Mouse (Mus musculus) lung, embryonic 16.5 days (tissue): ENCODE data around the gene Pmf1. TPM values are rescaled to one million over a fixed set of nuclear protein-coding genes. Genes with fewer than 3 reads are reported as not detected.

Experiments used
- ATAC-seq: fragments of 200-750 bp; cut with Nextera tagmentation; 2 replicates; pipeline ENCODE4 v1.8.0; 2017; ENCODE audit warnings: low read depth, mild to moderate bottlenecking, moderate library complexity
- H3K27ac ChIP-seq: fragments of 300-500 bp; sonication (generic); 2 replicates; pipeline ENCODE4 v1.5.1; 2014; ENCODE audit warnings: mild to moderate bottlenecking, control low read depth, low read length
- H3K27me3 ChIP-seq: fragments of 300-500 bp; sonication (generic); 2 replicates; pipeline ENCODE4 v1.6.1; 2014; ENCODE audit warnings: low read depth, low read length, mixed read lengths; ENCODE audit not compliant: control insufficient read depth, insufficient read depth
- H3K36me3 ChIP-seq: fragments of 300-500 bp; sonication (generic); 2 replicates; pipeline ENCODE4 v1.6.1; 2014; ENCODE audit warnings: low read length; ENCODE audit not compliant: control insufficient read depth, insufficient read depth
- H3K4me1 ChIP-seq: fragments of 300-500 bp; sonication (generic); replicated peaks from 2 replicates; pipeline ENCODE4 v1.6.1; 2014; ENCODE audit warnings: low read length, mixed read lengths; ENCODE audit not compliant: control insufficient read depth, insufficient read depth
- H3K4me2 ChIP-seq: fragments of 300-500 bp; sonication (generic); 2 replicates; pipeline ENCODE4 v1.6.1; 2014; ENCODE audit warnings: low read depth, low read length, control low read depth
- H3K4me3 ChIP-seq: fragments of 300-500 bp; sonication (generic); 2 replicates; pipeline ENCODE4 v1.5.1; 2014; ENCODE audit warnings: mild to moderate bottlenecking, low read length, control low read depth
- H3K9ac ChIP-seq: fragments of 300-500 bp; sonication (generic); 2 replicates; pipeline ENCODE4 v1.6.1; 2014; ENCODE audit warnings: low read length, control low read depth
- H3K9me3 ChIP-seq: fragments of 300-500 bp; sonication (generic); 2 replicates; pipeline ENCODE4 v1.6.1; 2016; ENCODE audit warnings: low read length; ENCODE audit not compliant: control insufficient read depth
- WGBS: fragments of 180-500 bp; shearing (Covaris S2); extraction: QIAGEN DNeasy Blood & Tissue Kit; methylation state at CpG from one replicate; pipeline ENCODE4 v1.1.7; 2014; 5-methylcytosine and 5-hydroxymethylcytosine counted together
- microRNA-seq: library from miRNA; unstranded; fragments of <30 nt; microRNA quantifications from one replicate; pipeline ENCODE4, GENCODE M21; 2016
- polyA plus RNA-seq: library from polyadenylated mRNA; unstranded; fragments of >200 nt; fragmentation: Nextera tagmentation; extraction: Ambion mirVana; gene quantifications from 2 replicates; pipeline ENCODE4 v1.2.1, GENCODE M21; 2015

The Pmf1 gene
- polyA plus RNA-seq, 1 experiment from 2014 or later, result 147 TPM

DNA sequence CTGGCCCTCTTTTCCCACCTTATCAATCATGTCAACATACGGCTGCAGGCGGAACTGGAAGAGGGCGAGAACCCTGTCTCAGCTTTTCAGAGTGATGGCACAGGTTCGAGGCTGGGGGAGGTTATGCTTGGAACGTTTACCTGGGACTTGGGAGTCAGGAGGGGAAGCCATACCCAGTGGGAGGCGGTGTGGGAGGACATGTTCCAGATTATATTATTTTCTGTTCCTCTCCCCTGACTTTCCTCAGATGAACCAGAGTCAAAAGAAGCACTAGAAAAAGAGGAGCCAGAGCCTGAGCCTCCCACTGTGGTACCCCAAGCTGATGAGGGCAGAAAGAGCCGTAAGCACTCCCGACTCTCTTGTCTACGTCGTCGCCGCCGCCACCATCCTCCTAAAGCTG, 59.4 kb downstream of the Pmf1 start:
- Histone ChIP-seq H3K9me3 (no peaks in the 10 kb centered on the region), H3K4me1 (no peaks in the 10 kb centered on the region), H3K4me2 (no peak overlapping the region), H3K27ac (no peak overlapping the region), H3K9ac (no peak overlapping the region), H3K27me3 (no peaks in the 10 kb centered on the region), H3K4me3 (no peak overlapping the region), H3K36me3 (peaks cover 81% of the 10 kb centered on the region)
- ATAC-seq, result no peak
- WGBS, result 77% methylated on average over 13 of the region's 13 CpGs

Small RNAs within 50 kb of the gene (microRNA-seq; reads per million reads assigned to microRNA genes)
- gene Mir7011, result not detected

Other genes starting within 250 kb of the Pmf1 start
- gene Rhbg, start 155.6 kb downstream of the Pmf1 start, polyA plus RNA-seq, result 0.69 and 1.0 TPM in 2 replicates
- gene Gm38392, start 123.1 kb downstream of the Pmf1 start, polyA plus RNA-seq, result 0.20 and 0.23 TPM in 2 replicates
- 11.0 and 12.3 TPM in 2 replicates for gene Tsacc, start 113.3 kb downstream of the Pmf1 start, polyA plus RNA-seq
- gene Cct3, start 113.2 kb downstream of the Pmf1 start, polyA plus RNA-seq, result 432 and 447 TPM in 2 replicates
- gene Glmp, start 85.3 kb downstream of the Pmf1 start, polyA plus RNA-seq, result 228 and 231 TPM in 2 replicates
- 9.5 and 9.9 TPM in 2 replicates for gene Tmem79, start 74.2 kb downstream of the Pmf1 start, polyA plus RNA-seq
- gene Smg5, start 74.1 kb downstream of the Pmf1 start, polyA plus RNA-seq, result 46.6 and 46.7 TPM in 2 replicates
- gene Paqr6, start 45.7 kb downstream of the Pmf1 start, polyA plus RNA-seq, result 12.5 and 15.2 TPM in 2 replicates
- gene Bglap3, start 37.6 kb downstream of the Pmf1 start, polyA plus RNA-seq, result 0.13 TPM in 1 of 2 replicates, not detected in the other
- gene Bglap2, start 31.6 kb downstream of the Pmf1 start, polyA plus RNA-seq, result 0.43 TPM in 1 of 2 replicates, not detected in the other
- gene Bglap, start 25.9 kb downstream of the Pmf1 start, polyA plus RNA-seq, result 0.94 TPM in 1 of 2 replicates, not detected in the other
- 15.2 and 16.0 TPM in 2 replicates for gene Slc25a44, start 14.8 kb upstream of the Pmf1 start, polyA plus RNA-seq
- gene Sema4a, start 50.9 kb upstream of the Pmf1 start, polyA plus RNA-seq, result 6.3 TPM in 2 replicates
- 148 and 150 TPM in 2 replicates for gene Lmna, start 99.6 kb upstream of the Pmf1 start, polyA plus RNA-seq
- gene Mex3a, start 122.1 kb upstream of the Pmf1 start, polyA plus RNA-seq, result 13.1 and 13.5 TPM in 2 replicates
- gene Rab25, start 138.0 kb upstream of the Pmf1 start, polyA plus RNA-seq, result 48.0 and 61.2 TPM in 2 replicates
- gene Lamtor2, start 142.7 kb upstream of the Pmf1 start, polyA plus RNA-seq, result 169 and 183 TPM in 2 replicates
- 39.3 and 41.8 TPM in 2 replicates for gene Ubqln4, start 143.4 kb upstream of the Pmf1 start, polyA plus RNA-seq
- gene Ssr2, start 165.5 kb upstream of the Pmf1 start, polyA plus RNA-seq, result 354 and 367 TPM in 2 replicates
- gene Arhgef2, start 195.6 kb upstream of the Pmf1 start, polyA plus RNA-seq, result 123 and 125 TPM in 2 replicates
- gene Rxfp4, start 242.8 kb upstream of the Pmf1 start, polyA plus RNA-seq, result not detected in 2 replicates